10 mouse cellular contexts compared by ENCODE assay signal in genomic region chr10:81365073-81365472, GRCm38 (mm10). TPM values are rescaled to one million over a fixed set of nuclear protein-coding genes. Genes with fewer than 3 reads are reported as not detected.
A peak's percentile ranks its signal among the peaks of the same experiment; 100 is the strongest.
DNase-seq lines count a peak whose midpoint lies in the region; ATAC-seq lines count a peak whose summit lies in the region.
"Had no signal": no experiment of that assay in that cellular context is flagged by ENCODE, and none has a peak within 500 bp of the region (broad histone marks: within the 10 kb centered on the region; RNA-seq: fewer than 3 reads in every experiment).

No protein-coding gene starts in this region.

- no peak for DNase-seq in heart, embryonic 10.5 days (ENCODE audit: low spot score)
- DNase-seq in heart, adult 9 months (ENCODE audit: low spot score in 2 of 2): no peak
- DNase-seq in midbrain, embryonic 10.5 days (ENCODE audit: low spot score): no peak
- no peak for DNase-seq in gastrocnemius, adult 8-10 months (ENCODE audit: low spot score in 2 of 2)
- DNase-seq in T-cell, adult 2 months (ENCODE audit: low spot score): no peak
- DNase-seq: cerebellum, adult 18-20 months had no signal

- H3K4me3 ChIP-seq in heart, embryonic 10.5 days: peak overlapping the region; percentile 64
- H3K4me3 ChIP-seq in midbrain, embryonic 10.5 days: peak overlapping the region; percentile 52
- no peak overlapping the region for H3K4me3 ChIP-seq in midbrain, embryonic 16.5 days (ENCODE audit: low read depth, low read length)
- no peak overlapping the region for H3K4me3 ChIP-seq in intestine, embryonic 16.5 days (ENCODE audit: low read length)
- 0 out of 2 replicates have a peak overlapping the region, but pooled peaks have one; percentile 29 for H3K4me3 ChIP-seq in stomach, embryonic 14.5 days (ENCODE audit: low read depth, low read length)

- H3K36me3 ChIP-seq in heart, embryonic 10.5 days: peaks cover 54% of the 10 kb centered on the region
- H3K36me3 ChIP-seq in midbrain, embryonic 10.5 days: peaks cover 59% of the 10 kb centered on the region
- H3K36me3 ChIP-seq in midbrain, embryonic 16.5 days (ENCODE audit: control insufficient read depth, insufficient read depth, low read length): peaks cover 24% of the 10 kb centered on the region
- H3K36me3 ChIP-seq in intestine, embryonic 16.5 days (ENCODE audit: control insufficient read depth, insufficient read depth, low read length): peaks cover 47% of the 10 kb centered on the region
- peaks cover 40% of the 10 kb centered on the region for H3K36me3 ChIP-seq in stomach, embryonic 14.5 days (ENCODE audit: control insufficient read depth, insufficient read depth, low read length)

- peaks cover 35% of the 10 kb centered on the region for H3K27me3 ChIP-seq in heart, embryonic 10.5 days (ENCODE audit: insufficient read depth, poor library complexity, severe bottlenecking)
- peaks cover 33% of the 10 kb centered on the region for H3K27me3 ChIP-seq in midbrain, embryonic 10.5 days (ENCODE audit: low read depth, poor library complexity, severe bottlenecking)
- H3K27me3 ChIP-seq in midbrain, embryonic 16.5 days (ENCODE audit: control insufficient read depth, insufficient read depth, low read depth, low read length): no peaks in the 10 kb centered on the region; the same call in 1 of the 2 replicates
- peaks cover 4% of the 10 kb centered on the region; the same call in 1 of the 2 replicates for H3K27me3 ChIP-seq in intestine, embryonic 16.5 days (replicated peaks; ENCODE audit: control insufficient read depth, insufficient read depth, low read length)
- H3K27me3 ChIP-seq in stomach, embryonic 14.5 days (ENCODE audit: control insufficient read depth, insufficient read depth, low read length): no peaks in the 10 kb centered on the region; the same call in 1 of the 2 replicates

- no peak overlapping the region for H3K4me2 ChIP-seq in midbrain, embryonic 16.5 days (ENCODE audit: low read length)
- H3K4me2 ChIP-seq in intestine, embryonic 16.5 days (ENCODE audit: low read depth, low read length): no peak overlapping the region
- H3K4me2 ChIP-seq in stomach, embryonic 14.5 days (replicated peaks; ENCODE audit: low read depth, low read length): no peak overlapping the region

- H3K27ac ChIP-seq in heart, embryonic 10.5 days: peak overlapping the region; percentile 78
- H3K27ac ChIP-seq in midbrain, embryonic 10.5 days (replicated peaks): peak overlapping the region; percentile 78
- no peak overlapping the region for H3K27ac ChIP-seq in midbrain, embryonic 16.5 days (ENCODE audit: low read length)
- peak overlapping the region; percentile 46 for H3K27ac ChIP-seq in intestine, embryonic 16.5 days (ENCODE audit: low read length)
- H3K27ac ChIP-seq in stomach, embryonic 14.5 days (ENCODE audit: low read length): 0 out of 2 replicates have a peak overlapping the region, but pooled peaks have one; percentile 10

- 36% methylated on average over 4 of the region's 4 CpGs for WGBS in heart, embryonic 10.5 days
- WGBS in midbrain, embryonic 10.5 days: 37% methylated on average over 4 of the region's 4 CpGs
- 36% methylated on average over 4 of the region's 4 CpGs for WGBS in midbrain, embryonic 16.5 days
- 37% methylated on average over 4 of the region's 4 CpGs for WGBS in intestine, embryonic 16.5 days
- 43% methylated on average over 4 of the region's 4 CpGs for WGBS in stomach, embryonic 14.5 days

- no peak overlapping the region for H3K9ac ChIP-seq in midbrain, embryonic 16.5 days (ENCODE audit: low read depth, low read length)
- peak overlapping the region; percentile 61; the same call in 1 of the 2 replicates for H3K9ac ChIP-seq in intestine, embryonic 16.5 days (ENCODE audit: low read depth, low read length)
- 0 out of 2 replicates have a peak overlapping the region, but pooled peaks have one; percentile 25 for H3K9ac ChIP-seq in stomach, embryonic 14.5 days (replicated peaks; ENCODE audit: low read depth, low read length)

- no peaks in the 10 kb centered on the region for H3K9me3 ChIP-seq in heart, embryonic 10.5 days
- no peaks in the 10 kb centered on the region for H3K9me3 ChIP-seq in midbrain, embryonic 10.5 days (replicated peaks)
- H3K9me3 ChIP-seq in midbrain, embryonic 16.5 days (replicated peaks; ENCODE audit: control insufficient read depth, low read length, poor library complexity, severe bottlenecking): no peaks in the 10 kb centered on the region
- no peaks in the 10 kb centered on the region for H3K9me3 ChIP-seq in intestine, embryonic 16.5 days (ENCODE audit: control insufficient read depth, low read length)
- H3K9me3 ChIP-seq in stomach, embryonic 14.5 days (ENCODE audit: control insufficient read depth, low read depth, low read length): no peaks in the 10 kb centered on the region

- no peak; the same call in 1 of the 2 replicates for ATAC-seq in midbrain, embryonic 16.5 days
- peak; percentile 19; the same call in 1 of the 2 replicates for ATAC-seq in intestine, embryonic 16.5 days
- ATAC-seq in stomach, embryonic 14.5 days (ENCODE audit: insufficient number of reproducible peaks, insufficient read depth, low FRiP score, low read depth): no peak; the same call in none of the 2 replicates
- ATAC-seq: inflammation-experienced regulatory T-cells, adult 6 months had no signal

- H3K4me1 ChIP-seq in heart, embryonic 10.5 days: peaks cover 84% of the 10 kb centered on the region
- peaks cover 80% of the 10 kb centered on the region for H3K4me1 ChIP-seq in midbrain, embryonic 10.5 days
- H3K4me1 ChIP-seq in midbrain, embryonic 16.5 days (ENCODE audit: control insufficient read depth, insufficient read depth, low read length): peaks cover 18% of the 10 kb centered on the region
- H3K4me1 ChIP-seq in intestine, embryonic 16.5 days (ENCODE audit: control insufficient read depth, insufficient read depth, low read length): peaks cover 58% of the 10 kb centered on the region
- peaks cover 23% of the 10 kb centered on the region; the same call in 1 of the 2 replicates for H3K4me1 ChIP-seq in stomach, embryonic 14.5 days (ENCODE audit: control insufficient read depth, insufficient read depth, low read length)

RNA-seq across cellular contexts. Expression of gene 4930404N11Rik, which starts 0.5 kb away (rescaled TPM):
- 1.1 and 1.4 TPM in 2 replicates for polyA plus RNA-seq in heart, embryonic 10.5 days (2016; fragmentation: Nextera tagmentation; extraction: Ambion mirVana)
- polyA plus RNA-seq in midbrain, embryonic 10.5 days (2016; fragmentation: Nextera tagmentation; extraction: Ambion mirVana): 0.38 and 0.39 TPM in 2 replicates
- 0.63 and 0.80 TPM in 2 replicates for polyA plus RNA-seq in midbrain, embryonic 16.5 days (2015; fragmentation: Nextera tagmentation; extraction: Ambion mirVana)
- polyA plus RNA-seq in intestine, embryonic 16.5 days (2015; fragmentation: Nextera tagmentation; extraction: Ambion mirVana): 1.4 and 2.7 TPM in 2 replicates
- polyA plus RNA-seq in stomach, embryonic 14.5 days (2014; fragmentation: Nextera tagmentation; extraction: Ambion mirVana): 0.43 and 0.59 TPM in 2 replicates
- total RNA-seq in gastrocnemius, adult 8-10 months (2022): under 1 TPM; 0.22 to 0.68 (median 0.60) TPM

RNA-seq across cellular contexts. Expression of gene Mfsd12, which starts 7.8 kb away (rescaled TPM):
- 10.3 and 12.8 TPM in 2 replicates for polyA plus RNA-seq in heart, embryonic 10.5 days (2016; fragmentation: Nextera tagmentation; extraction: Ambion mirVana)
- 9.3 and 10.6 TPM in 2 replicates for polyA plus RNA-seq in midbrain, embryonic 10.5 days (2016; fragmentation: Nextera tagmentation; extraction: Ambion mirVana)
- polyA plus RNA-seq in midbrain, embryonic 16.5 days (2015; fragmentation: Nextera tagmentation; extraction: Ambion mirVana): 17.2 and 18.1 TPM in 2 replicates
- polyA plus RNA-seq in intestine, embryonic 16.5 days (2015; fragmentation: Nextera tagmentation; extraction: Ambion mirVana): 21.6 and 32.4 TPM in 2 replicates
- polyA plus RNA-seq in stomach, embryonic 14.5 days (2014; fragmentation: Nextera tagmentation; extraction: Ambion mirVana): 4.7 and 4.8 TPM in 2 replicates
- 1 to 10 TPM; 1.7 to 3.1 (median 2.1) TPM for total RNA-seq in gastrocnemius, adult 8-10 months (2022)

RNA-seq across cellular contexts. Expression of gene Fzr1, which starts 13.2 kb away (rescaled TPM):
- polyA plus RNA-seq in heart, embryonic 10.5 days (2016; fragmentation: Nextera tagmentation; extraction: Ambion mirVana): 105 and 117 TPM in 2 replicates
- 138 and 146 TPM in 2 replicates for polyA plus RNA-seq in midbrain, embryonic 10.5 days (2016; fragmentation: Nextera tagmentation; extraction: Ambion mirVana)
- 145 and 146 TPM in 2 replicates for polyA plus RNA-seq in midbrain, embryonic 16.5 days (2015; fragmentation: Nextera tagmentation; extraction: Ambion mirVana)
- polyA plus RNA-seq in intestine, embryonic 16.5 days (2015; fragmentation: Nextera tagmentation; extraction: Ambion mirVana): 73.2 and 78.7 TPM in 2 replicates
- 81.3 and 88.7 TPM in 2 replicates for polyA plus RNA-seq in stomach, embryonic 14.5 days (2014; fragmentation: Nextera tagmentation; extraction: Ambion mirVana)
- 10 to 100 TPM; 14.8 to 18.5 (median 16.6) TPM for total RNA-seq in gastrocnemius, adult 8-10 months (2022)

RNA-seq across cellular contexts. Expression of gene Hmg20b, which starts 14.8 kb away (rescaled TPM):
- polyA plus RNA-seq in heart, embryonic 10.5 days (2016; fragmentation: Nextera tagmentation; extraction: Ambion mirVana): 100 and 109 TPM in 2 replicates
- 102 and 115 TPM in 2 replicates for polyA plus RNA-seq in midbrain, embryonic 10.5 days (2016; fragmentation: Nextera tagmentation; extraction: Ambion mirVana)
- 24.9 and 25.0 TPM in 2 replicates for polyA plus RNA-seq in midbrain, embryonic 16.5 days (2015; fragmentation: Nextera tagmentation; extraction: Ambion mirVana)
- polyA plus RNA-seq in intestine, embryonic 16.5 days (2015; fragmentation: Nextera tagmentation; extraction: Ambion mirVana): 69.0 and 71.4 TPM in 2 replicates
- 98.6 TPM in 2 replicates for polyA plus RNA-seq in stomach, embryonic 14.5 days (2014; fragmentation: Nextera tagmentation; extraction: Ambion mirVana)
- 10 to 100 TPM; 16.9 to 22.8 (median 21.1) TPM for total RNA-seq in gastrocnemius, adult 8-10 months (2022)

RNA-seq across cellular contexts. Expression of gene Dohh, which starts 19.2 kb away (rescaled TPM):
- 100 and 105 TPM in 2 replicates for polyA plus RNA-seq in heart, embryonic 10.5 days (2016; fragmentation: Nextera tagmentation; extraction: Ambion mirVana)
- 93.4 and 98.7 TPM in 2 replicates for polyA plus RNA-seq in midbrain, embryonic 10.5 days (2016; fragmentation: Nextera tagmentation; extraction: Ambion mirVana)
- 77.5 and 86.2 TPM in 2 replicates for polyA plus RNA-seq in midbrain, embryonic 16.5 days (2015; fragmentation: Nextera tagmentation; extraction: Ambion mirVana)
- polyA plus RNA-seq in intestine, embryonic 16.5 days (2015; fragmentation: Nextera tagmentation; extraction: Ambion mirVana): 102 and 109 TPM in 2 replicates
- 44.8 and 48.5 TPM in 2 replicates for polyA plus RNA-seq in stomach, embryonic 14.5 days (2014; fragmentation: Nextera tagmentation; extraction: Ambion mirVana)
- total RNA-seq in gastrocnemius, adult 8-10 months (2022): 10 to 100 TPM; 46.5 to 50.1 (median 47.4) TPM

Comparison
In these comparisons a context has a peak if more than half of its experiments do, and no peak if none do; other contexts are left out.
1. H3K4me3 ChIP-seq: peak in heart, embryonic 10.5 days (single experiment), midbrain, embryonic 10.5 days (single experiment) and stomach, embryonic 14.5 days (single experiment); none in midbrain, embryonic 16.5 days (single experiment) and intestine, embryonic 16.5 days (single experiment).